Mouse (Mus musculus) stomach, postnatal 0 days (tissue): ENCODE results near the gene Astn2. TPM values are rescaled to one million over a fixed set of nuclear protein-coding genes. Genes with fewer than 3 reads are reported as not detected.
A peak's percentile ranks its signal among the peaks of the same experiment; 100 is the strongest.

Source experiments
- ATAC-seq: fragments of 200-750 bp; cut with Nextera tagmentation; 2 replicates; pipeline ENCODE4 v1.8.0; 2017; ENCODE audit not compliant: low FRiP score, low TSS enrichment
- DNase-seq: peaks from one replicate; pipeline ENCODE4 v3.0.0-alpha.2; 2016; ENCODE audit warnings: low spot score
- H3K27ac ChIP-seq: fragments of 300-500 bp; sonication (generic); replicated peaks from 2 replicates; pipeline ENCODE4 v1.5.1; 2014; ENCODE audit warnings: mild to moderate bottlenecking, control low read depth
- H3K27me3 ChIP-seq: fragments of 300-500 bp; sonication (generic); 2 replicates; pipeline ENCODE4 v1.6.1; 2014; ENCODE audit warnings: low read length; ENCODE audit not compliant: control insufficient read depth, insufficient read depth
- H3K36me3 ChIP-seq: fragments of 300-500 bp; sonication (generic); 2 replicates; pipeline ENCODE4 v1.6.1; 2014; ENCODE audit warnings: low read length, mixed read lengths; ENCODE audit not compliant: control insufficient read depth, insufficient read depth
- H3K4me1 ChIP-seq: fragments of 300-500 bp; sonication (generic); replicated peaks from 2 replicates; pipeline ENCODE4 v1.6.1; 2014; ENCODE audit warnings: antibody characterized with exemption; ENCODE audit not compliant: control insufficient read depth, insufficient read depth
- H3K4me2 ChIP-seq: fragments of 300-500 bp; sonication (generic); replicated peaks from 2 replicates; pipeline ENCODE4 v1.6.1; 2014; ENCODE audit warnings: low read depth, mild to moderate bottlenecking, control low read depth, moderate library complexity
- H3K4me3 ChIP-seq: fragments of 300-500 bp; sonication (generic); 2 replicates; pipeline ENCODE4 v1.5.1; 2014; ENCODE audit warnings: low read depth, low read length, control low read depth
- H3K9ac ChIP-seq: fragments of 300-500 bp; sonication (generic); 2 replicates; pipeline ENCODE4 v1.6.1; 2014; ENCODE audit warnings: mild to moderate bottlenecking, low read length, control low read depth, mixed read lengths
- H3K9me3 ChIP-seq: fragments of 300-500 bp; sonication (generic); 2 replicates; pipeline ENCODE4 v1.6.1; 2016; ENCODE audit warnings: low read length; ENCODE audit not compliant: control insufficient read depth
- CTCF ChIP-seq: IDR thresholded peaks from 2 replicates; pipeline ENCODE4 v1.5.1; 2016; ENCODE audit warnings: antibody characterized with exemption, low read depth, mild to moderate bottlenecking, moderate library complexity
- EP300 ChIP-seq: optimal IDR thresholded peaks from 2 replicates; pipeline ENCODE3; 2016; ENCODE audit warnings: antibody characterized with exemption
- WGBS: fragments of 180-500 bp; shearing (Covaris S2); extraction: QIAGEN DNeasy Blood & Tissue Kit; methylation state at CpG from one replicate; pipeline ENCODE4 v1.1.7; 2014; 5-methylcytosine and 5-hydroxymethylcytosine counted together
- polyA plus RNA-seq: library from polyadenylated mRNA; unstranded; fragments of >200 nt; fragmentation: Nextera tagmentation; extraction: Ambion mirVana; gene quantifications from 2 replicates; pipeline ENCODE4 v1.2.1, GENCODE M21; 2015

Gene Astn2
- 0.16 and 0.21 TPM in 2 replicates for polyA plus RNA-seq

GRCm38 (mm10) chr4:66404201-66404711, at the start of gene Astn2:
Gene Astn2 (minus strand): TSS chr4:66404611.
- H3K9me3 ChIP-seq, result no peaks in the 10 kb centered on the region
- H3K4me2 ChIP-seq, result peak within 1 kb of the TSS; percentile 93
- ATAC-seq (peak; percentile 10; the same call in 1 of the 2 replicates), DNase-seq (peak; percentile 17)
- H3K4me1 ChIP-seq, result 0 out of 2 replicates have a peak, but pooled peaks cover 2% of the 10 kb centered on the region
- no peaks in the 10 kb centered on the region for H3K36me3 ChIP-seq
- under 1% methylated on average over 26 of the region's 56 CpGs for WGBS
- peak within 1 kb of the TSS; percentile 48 for H3K9ac ChIP-seq
- H3K4me3 ChIP-seq, result peak within 1 kb of the TSS; percentile 57
- no peak within 1 kb of the TSS for H3K27ac ChIP-seq
- TF ChIP-seq CTCF (no peak), EP300 (no peak)
- H3K27me3 ChIP-seq, result no peaks in the 10 kb centered on the region

- DNase-seq, result no peak
- H3K4me2 ChIP-seq, result no peak overlapping the region
- no peak overlapping the region for H3K4me3 ChIP-seq
- no peak overlapping the region for H3K27ac ChIP-seq
- no peaks in the 10 kb centered on the region for H3K9me3 ChIP-seq
- WGBS, result 20% methylated on average over 3 of the region's 3 CpGs
- TF ChIP-seq CTCF (peak; percentile 35), EP300 (no peak)
- no peaks in the 10 kb centered on the region for H3K4me1 ChIP-seq
- H3K27me3 ChIP-seq, result no peaks in the 10 kb centered on the region
- H3K36me3 ChIP-seq, result no peaks in the 10 kb centered on the region
- H3K9ac ChIP-seq, result no peak overlapping the region
- no peak for ATAC-seq
Observed at GRCm38 (mm10) chr4:66450115-66450514, 45.7 kb upstream of the Astn2 start.

GRCm38 (mm10) chr4:66431256-66431655, 26.8 kb upstream of the Astn2 start:
- H3K9ac ChIP-seq, result no peak overlapping the region
- no peak for DNase-seq
- no peaks in the 10 kb centered on the region for H3K9me3 ChIP-seq
- TF ChIP-seq CTCF, result no peak
- no peak for TF ChIP-seq EP300
- H3K4me2 ChIP-seq, result no peak overlapping the region
- H3K4me3 ChIP-seq, result no peak overlapping the region
- no peaks in the 10 kb centered on the region for H3K4me1 ChIP-seq
- H3K27ac ChIP-seq, result no peak overlapping the region
- no peaks in the 10 kb centered on the region for H3K36me3 ChIP-seq
- no peak for ATAC-seq
- H3K27me3 ChIP-seq, result no peaks in the 10 kb centered on the region
- 58% methylated on average over 1 of the region's 1 CpGs for WGBS

- Histone ChIP-seq H3K9me3 (no peaks in the 10 kb centered on the region), H3K4me2 (no peak overlapping the region), H3K27me3 (no peaks in the 10 kb centered on the region), H3K9ac (no peak overlapping the region), H3K36me3 (no peaks in the 10 kb centered on the region), H3K4me3 (no peak overlapping the region), H3K27ac (no peak overlapping the region), H3K4me1 (no peaks in the 10 kb centered on the region)
- 66% methylated on average over 4 of the region's 4 CpGs for WGBS
- TF ChIP-seq CTCF (no peak), EP300 (no peak)
- ATAC-seq (no peak; the same call in 1 of the 2 replicates), DNase-seq (peak; percentile 17)
Observed at GRCm38 (mm10) chr4:66425804-66426203, 21.4 kb upstream of the Astn2 start.

GRCm38 (mm10) chr4:66414778-66415177, 10.4 kb upstream of the Astn2 start:
- DNase-seq, result no peak
- no peak for TF ChIP-seq CTCF
- no peak for TF ChIP-seq EP300
- Histone ChIP-seq H3K9ac (no peak overlapping the region), H3K27ac (no peak overlapping the region), H3K27me3 (no peaks in the 10 kb centered on the region), H3K36me3 (no peaks in the 10 kb centered on the region), H3K4me1 (no peaks in the 10 kb centered on the region), H3K4me3 (peak overlapping the region; percentile 31), H3K9me3 (no peaks in the 10 kb centered on the region), H3K4me2 (peak overlapping the region; percentile 34)
- ATAC-seq, result no peak
- 54% methylated on average over 8 of the region's 8 CpGs for WGBS

- 17% methylated on average over 1 of the region's 1 CpGs for whole genome bisulfite sequencing
- Histone ChIP-seq H3K36me3 (no peaks in the 10 kb centered on the region), H3K27ac (no peak overlapping the region), H3K4me1 (0 out of 2 replicates have a peak, but pooled peaks cover 2% of the 10 kb centered on the region), H3K4me3 (no peak overlapping the region), H3K9me3 (no peaks in the 10 kb centered on the region), H3K4me2 (peak overlapping the region; percentile 93; the same call in 1 of the 2 replicates), H3K27me3 (no peaks in the 10 kb centered on the region), H3K9ac (no peak overlapping the region)
- TF ChIP-seq CTCF, result no peak
- no peak for TF ChIP-seq EP300
- ATAC-seq (no peak), DNase-seq (no peak)
Observed at GRCm38 (mm10) chr4:66405086-66405485, 675 bp upstream of the Astn2 start.
